Mouse (Mus musculus) myocyte (in vitro differentiated cells): ENCODE data around the gene Lrrk1. TPM values are rescaled to one million over a fixed set of nuclear protein-coding genes. Genes with fewer than 3 reads are reported as not detected.

Source experiments
- H3K27me3 ChIP-seq: one replicate; pipeline ENCODE4 v1.6.1; 2011; ENCODE audit not compliant: control insufficient read depth, insufficient read depth, insufficient read length
- H3K36me3 ChIP-seq: one replicate; pipeline ENCODE4 v1.6.1; 2011; ENCODE audit not compliant: control insufficient read depth, insufficient read depth
- H3K4me2 ChIP-seq: one replicate; pipeline ENCODE4 v1.6.1; 2011; ENCODE audit warnings: low read depth, control low read depth
- H3K4me3 ChIP-seq: one replicate; pipeline ENCODE4 v1.5.1; 2011; ENCODE audit warnings: mild to moderate bottlenecking, control low read depth, moderate library complexity
- H3K79me2 ChIP-seq: one replicate; pipeline ENCODE4 v1.6.1; 2011; ENCODE audit not compliant: control insufficient read depth, insufficient read depth
- H3ac ChIP-seq: one replicate; pipeline ENCODE4 v1.6.1; 2011; ENCODE audit not compliant: control insufficient read depth, insufficient read length
- CEBPB ChIP-seq: IDR thresholded peaks from 2 replicates; pipeline ENCODE4 v1.6.1; 2011; ENCODE audit warnings: mild to moderate bottlenecking, moderate library complexity; ENCODE audit not compliant: poor library complexity, insufficient read depth, severe bottlenecking
- E2F4 ChIP-seq: IDR thresholded peaks from one replicate; pipeline ENCODE4 v1.6.1; 2011; ENCODE audit warnings: mild to moderate bottlenecking, control low read depth, moderate library complexity; ENCODE audit not compliant: insufficient read depth
- MAX ChIP-seq: IDR thresholded peaks from one replicate; pipeline ENCODE4 v1.6.1; 2011; ENCODE audit warnings: low read depth, mild to moderate bottlenecking, control low read depth
- MYOD1 ChIP-seq, 3 experiments: IDR thresholded peaks; one replicate each; pipeline ENCODE4 v1.6.1; 2011; ENCODE audit warnings: control low read depth in 2 of 3, low read depth in 2 of 3, mild to moderate bottlenecking in 2 of 3, moderate library complexity in 1 of 3; ENCODE audit not compliant: insufficient read length in 2 of 3, control insufficient read depth in 1 of 3
- MYOG ChIP-seq, 3 experiments: IDR thresholded peaks; one replicate each; pipeline ENCODE4 v1.6.1; 2011; ENCODE audit warnings: control low read depth in 2 of 3, low read depth in 2 of 3, mild to moderate bottlenecking in 2 of 3; ENCODE audit not compliant: insufficient read length in 2 of 3, control insufficient read depth in 1 of 3, insufficient read depth in 1 of 3
- POLR2A ChIP-seq: IDR thresholded peaks from one replicate; pipeline ENCODE4 v1.6.1; 2011; ENCODE audit warnings: low read depth, mild to moderate bottlenecking, control low read depth, moderate library complexity; ENCODE audit not compliant: insufficient read length
- POLR2AphosphoS2 ChIP-seq: IDR thresholded peaks from one replicate; pipeline ENCODE4 v1.6.1; 2011; ENCODE audit warnings: low read depth, control low read depth; ENCODE audit not compliant: insufficient read length
- REST ChIP-seq: IDR thresholded peaks from one replicate; pipeline ENCODE4 v1.6.1; 2011; ENCODE audit warnings: mild to moderate bottlenecking, control low read depth, moderate library complexity; ENCODE audit not compliant: insufficient read depth, insufficient read length
- SRF ChIP-seq: IDR thresholded peaks from one replicate; pipeline ENCODE4 v1.6.1; 2011; ENCODE audit warnings: low read depth; ENCODE audit not compliant: control insufficient read depth, insufficient read length
- TCF12 ChIP-seq: IDR thresholded peaks from one replicate; pipeline ENCODE4 v1.6.1; 2011; ENCODE audit warnings: mild to moderate bottlenecking, control low read depth; ENCODE audit not compliant: poor library complexity, insufficient read depth, severe bottlenecking
- TCF3 ChIP-seq: IDR thresholded peaks from one replicate; pipeline ENCODE4 v1.6.1; 2011; ENCODE audit warnings: low read depth, control low read depth; ENCODE audit not compliant: insufficient read length
- USF1 ChIP-seq: IDR thresholded peaks from one replicate; pipeline ENCODE4 v1.6.1; 2011; ENCODE audit warnings: low read depth, mild to moderate bottlenecking, control low read depth, moderate library complexity
- polyA plus RNA-seq: library from polyadenylated mRNA; unstranded; fragments of >200 nt; fragmentation: generic; extraction: Trizol; gene quantifications from one replicate; pipeline ENCODE4 v1.2.1, GENCODE M21; 2012; ENCODE audit warnings: missing spikeins

Gene Lrrk1
- polyA plus RNA-seq, 1 experiment = 24.8 TPM

- Histone ChIP-seq H3K79me2 (no peaks in the 10 kb centered on the region), H3K4me2 (no peak overlapping the region), H3ac (no peak overlapping the region), H3K4me3 (no peak overlapping the region), H3K27me3 (no peaks in the 10 kb centered on the region), H3K36me3 (no peaks in the 10 kb centered on the region)
- no peak for TF ChIP-seq TCF12
- TF ChIP-seq POLR2AphosphoS2 = no peak
- no peak for TF ChIP-seq POLR2A
- TF ChIP-seq TCF3 = no peak
- no peak for TF ChIP-seq CEBPB
- no peak for TF ChIP-seq REST
- no peak for TF ChIP-seq MYOG (IDR thresholded peaks at IDR 0.05; ENCODE audit: control insufficient read depth in 1 of 3, insufficient read depth in 1 of 3, insufficient read length in 2 of 3, low read depth in 2 of 3)
- TF ChIP-seq MYOD1 (IDR thresholded peaks at IDR 0.05; ENCODE audit: control insufficient read depth in 1 of 3, insufficient read length in 2 of 3, low read depth in 2 of 3) = no peak
- no peak for TF ChIP-seq SRF
- TF ChIP-seq E2F4 = no peak
- TF ChIP-seq MAX = no peak
- no peak for TF ChIP-seq USF1
Observed at GRCm38 (mm10) chr7:66200383-66200782, 187.8 kb downstream of the Lrrk1 start.

- H3K4me2 ChIP-seq = peak overlapping the region; percentile 76
- no peak overlapping the region for H3ac ChIP-seq
- H3K36me3 ChIP-seq = no peaks in the 10 kb centered on the region
- H3K4me3 ChIP-seq = no peak overlapping the region
- H3K79me2 ChIP-seq = no peaks in the 10 kb centered on the region
- no peak for TF ChIP-seq MAX
- TF ChIP-seq SRF = no peak
- TF ChIP-seq MYOG (IDR thresholded peaks at IDR 0.05; ENCODE audit: control insufficient read depth in 1 of 3, insufficient read depth in 1 of 3, insufficient read length in 2 of 3, low read depth in 2 of 3) = peak in 2 of 3 experiments; percentile 45 to 73
- TF ChIP-seq POLR2AphosphoS2 = peak; percentile 52
- TF ChIP-seq MYOD1 (IDR thresholded peaks at IDR 0.05; ENCODE audit: control insufficient read depth in 1 of 3, insufficient read length in 2 of 3, low read depth in 2 of 3) = peak in 2 of 3 experiments; percentile 78 to 85
- TF ChIP-seq POLR2A = peak; percentile 70
- no peaks in the 10 kb centered on the region for H3K27me3 ChIP-seq
Observed at GRCm38 (mm10) chr7:66199391-66199831, 188.7 kb downstream of the Lrrk1 start.

GRCm38 (mm10) chr7:66198416-66198815 is 189.7 kb downstream of the Lrrk1 start:
- no peak for TF ChIP-seq SRF
- TF ChIP-seq REST = no peak
- no peak for TF ChIP-seq TCF12
- TF ChIP-seq POLR2A = no peak
- TF ChIP-seq TCF3 = no peak
- TF ChIP-seq POLR2AphosphoS2 = no peak
- no peak for TF ChIP-seq MYOD1 (IDR thresholded peaks at IDR 0.05; ENCODE audit: control insufficient read depth in 1 of 3, insufficient read length in 2 of 3, low read depth in 2 of 3)
- no peak for TF ChIP-seq MYOG (IDR thresholded peaks at IDR 0.05; ENCODE audit: control insufficient read depth in 1 of 3, insufficient read depth in 1 of 3, insufficient read length in 2 of 3, low read depth in 2 of 3)
- no peak for TF ChIP-seq USF1
- no peak for TF ChIP-seq E2F4
- no peak for TF ChIP-seq MAX
- no peak for TF ChIP-seq CEBPB
- no peak overlapping the region for H3ac ChIP-seq
- no peaks in the 10 kb centered on the region for H3K36me3 ChIP-seq

GRCm38 (mm10) chr7:66196609-66197445 is 191.3 kb downstream of the Lrrk1 start:
- no peak overlapping the region for H3K4me3 ChIP-seq
- H3K4me2 ChIP-seq = no peak overlapping the region
- H3K27me3 ChIP-seq = no peaks in the 10 kb centered on the region
- TF ChIP-seq MAX (no peak), CEBPB (no peak), MYOG (IDR thresholded peaks at IDR 0.05; ENCODE audit: control insufficient read depth in 1 of 3, insufficient read depth in 1 of 3, insufficient read length in 2 of 3, low read depth in 2 of 3) (no peak), MYOD1 (IDR thresholded peaks at IDR 0.05; ENCODE audit: control insufficient read depth in 1 of 3, insufficient read length in 2 of 3, low read depth in 2 of 3) (no peak), POLR2A (no peak), SRF (no peak), REST (no peak), POLR2AphosphoS2 (no peak), TCF12 (no peak), E2F4 (no peak), TCF3 (no peak), USF1 (no peak)
- H3K36me3 ChIP-seq = no peaks in the 10 kb centered on the region
- H3ac ChIP-seq = no peak overlapping the region
- no peaks in the 10 kb centered on the region for H3K79me2 ChIP-seq

More at GRCm38 (mm10) chr7:66198416-66198815, 189.7 kb downstream of the Lrrk1 start:
- Histone ChIP-seq H3K4me3 (no peak overlapping the region), H3K27me3 (no peaks in the 10 kb centered on the region), H3K4me2 (peak overlapping the region; percentile 76), H3K79me2 (no peaks in the 10 kb centered on the region)
